Mouse (Mus musculus): ENCODE results near the gene 2210407C18Rik. TPM values are rescaled to one million over a fixed set of nuclear protein-coding genes. Genes with fewer than 3 reads are reported as not detected.

Gene 2210407C18Rik
- polyA plus RNA-seq, 1 experiment from 2014 or later: not detected

DNA sequence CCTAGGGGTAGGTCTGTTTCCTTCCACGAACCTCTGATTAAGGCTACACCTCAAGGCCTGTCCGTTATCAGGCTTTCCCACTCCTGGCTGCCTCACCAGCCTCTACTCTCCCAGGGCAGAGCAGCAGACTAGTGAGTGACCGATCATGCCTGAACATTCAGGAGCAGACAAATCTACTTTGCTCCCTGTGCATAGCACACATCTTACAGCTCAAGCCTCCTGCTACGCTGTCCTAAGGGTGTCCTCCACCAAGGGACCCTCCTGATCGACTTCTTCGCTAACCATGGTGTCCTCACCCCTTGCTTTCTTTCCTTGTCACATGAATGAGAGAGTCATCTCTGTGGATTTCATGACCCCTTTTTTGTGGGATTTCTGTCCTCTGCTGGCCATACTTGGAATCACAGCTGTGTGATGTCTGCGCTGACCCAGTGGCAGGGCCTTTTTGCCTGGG is 28.0 kb downstream of the 2210407C18Rik start:
- no peaks in the 10 kb centered on the region for H3K36me3 ChIP-seq (ENCODE audit: control insufficient read depth, insufficient read depth, low read length)
- ATAC-seq (no peak), DNase-seq (ENCODE audit: low spot score) (peak; percentile 28)
- no peak overlapping the region for H3K27ac ChIP-seq (ENCODE audit: low read depth, low read length)
- no peak overlapping the region for H3K9ac ChIP-seq (ENCODE audit: low read length)
- 68% methylated on average over 7 of the region's 7 CpGs for WGBS
- H3K9me3 ChIP-seq (replicated peaks; ENCODE audit: control insufficient read depth, low read length): no peaks in the 10 kb centered on the region
- 0 out of 2 replicates have a peak, but pooled peaks cover 2% of the 10 kb centered on the region for H3K4me1 ChIP-seq (ENCODE audit: control insufficient read depth, insufficient read depth, low read length)
- H3K4me3 ChIP-seq (ENCODE audit: low read depth, low read length): no peak overlapping the region
- no peak overlapping the region for H3K4me2 ChIP-seq (ENCODE audit: low read length)
- H3K27me3 ChIP-seq (replicated peaks; ENCODE audit: control insufficient read depth, insufficient read depth, low read length): no peaks in the 10 kb centered on the region

GRCm38 (mm10) chr11:58578636-58579035 is 37.2 kb downstream of the 2210407C18Rik start:
- ATAC-seq (peak; percentile 57; the same call in 1 of the 2 replicates), DNase-seq (ENCODE audit: low spot score) (peak; percentile 81)
- Histone ChIP-seq H3K4me3 (ENCODE audit: low read depth, low read length) (no peak overlapping the region), H3K27me3 (replicated peaks; ENCODE audit: control insufficient read depth, insufficient read depth, low read length) (no peaks in the 10 kb centered on the region), H3K9ac (ENCODE audit: low read length) (no peak overlapping the region), H3K27ac (ENCODE audit: low read depth, low read length) (no peak overlapping the region), H3K9me3 (replicated peaks; ENCODE audit: control insufficient read depth, low read length) (no peaks in the 10 kb centered on the region), H3K4me1 (ENCODE audit: control insufficient read depth, insufficient read depth, low read length) (no peaks in the 10 kb centered on the region), H3K4me2 (ENCODE audit: low read length) (no peak overlapping the region), H3K36me3 (ENCODE audit: control insufficient read depth, insufficient read depth, low read length) (no peaks in the 10 kb centered on the region)
- WGBS: 59% methylated on average over 8 of the region's 8 CpGs

DNA sequence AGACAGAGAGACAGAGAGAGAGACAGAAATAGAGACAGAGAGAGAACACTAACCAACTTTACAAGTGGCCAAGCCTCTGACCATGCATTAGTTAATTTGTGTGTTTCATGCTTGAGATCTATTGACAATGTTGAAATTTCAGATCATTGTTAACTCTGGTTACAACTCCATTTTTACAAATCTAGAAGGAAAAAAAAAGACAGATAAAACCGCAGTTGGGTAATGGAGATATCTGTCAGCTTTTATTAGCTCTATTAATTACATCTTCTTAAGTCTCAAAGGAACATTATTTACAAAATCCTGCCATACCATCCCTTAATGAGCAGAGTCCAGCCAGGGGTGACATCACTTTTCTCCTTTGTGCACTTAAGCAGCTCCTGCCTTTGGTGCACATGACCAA is 38.4 kb downstream of the 2210407C18Rik start, which contains the start of gene Olfr325:
Gene Olfr325, plus strand, starts transcription at position 301 of the 400 bp plus-strand sequence.
- H3K9ac ChIP-seq (ENCODE audit: low read length): no peak within 1 kb of the TSS
- DNase-seq (ENCODE audit: low spot score): no peak
- 55% methylated on average over 1 of the region's 1 CpGs for WGBS
- H3K4me2 ChIP-seq (ENCODE audit: low read length): no peak within 1 kb of the TSS
- no peaks in the 10 kb centered on the region for H3K27me3 ChIP-seq (replicated peaks; ENCODE audit: control insufficient read depth, insufficient read depth, low read length)
- no peaks in the 10 kb centered on the region for H3K9me3 ChIP-seq (replicated peaks; ENCODE audit: control insufficient read depth, low read length)
- ATAC-seq: no peak
- H3K4me3 ChIP-seq (ENCODE audit: low read depth, low read length): no peak within 1 kb of the TSS
- H3K4me1 ChIP-seq (ENCODE audit: control insufficient read depth, insufficient read depth, low read length): no peaks in the 10 kb centered on the region
- H3K36me3 ChIP-seq (ENCODE audit: control insufficient read depth, insufficient read depth, low read length): no peaks in the 10 kb centered on the region
- H3K27ac ChIP-seq (ENCODE audit: low read depth, low read length): no peak within 1 kb of the TSS

DNA sequence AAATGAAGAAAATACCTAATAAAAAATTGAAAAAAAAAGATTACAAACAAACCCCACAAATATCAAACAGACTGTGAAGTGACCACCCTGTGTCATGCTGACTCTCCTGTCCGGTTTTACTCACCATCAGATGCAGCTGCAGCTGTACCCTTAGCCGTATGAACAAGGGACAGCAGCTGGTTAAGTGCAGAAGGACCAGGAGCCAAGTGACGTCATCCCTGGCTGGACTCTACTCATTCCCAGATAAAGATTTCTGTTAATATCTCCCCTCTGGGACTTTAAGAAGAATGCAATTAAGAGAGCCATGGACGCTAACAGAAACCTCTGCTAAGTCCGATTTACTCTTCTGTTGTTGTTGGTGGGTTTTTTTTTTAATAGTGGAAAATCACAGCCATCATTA is 45.5 kb downstream of the 2210407C18Rik start, which contains the start of gene Olfr224:
Gene Olfr224, minus strand, starts transcription at position 149 of the 400 bp plus-strand sequence.
- 79% methylated on average over 5 of the region's 5 CpGs for WGBS
- DNase-seq (ENCODE audit: low spot score) (no peak), ATAC-seq (no peak)
- Histone ChIP-seq H3K9me3 (replicated peaks; ENCODE audit: control insufficient read depth, low read length) (no peaks in the 10 kb centered on the region), H3K36me3 (ENCODE audit: control insufficient read depth, insufficient read depth, low read length) (no peaks in the 10 kb centered on the region), H3K4me1 (ENCODE audit: control insufficient read depth, insufficient read depth, low read length) (no peaks in the 10 kb centered on the region), H3K27me3 (replicated peaks; ENCODE audit: control insufficient read depth, insufficient read depth, low read length) (no peaks in the 10 kb centered on the region), H3K4me3 (ENCODE audit: low read depth, low read length) (no peak within 1 kb of the TSS), H3K9ac (ENCODE audit: low read length) (no peak within 1 kb of the TSS), H3K27ac (ENCODE audit: low read depth, low read length) (no peak within 1 kb of the TSS), H3K4me2 (ENCODE audit: low read length) (no peak within 1 kb of the TSS)

Other genes with a start within 250 kb of the 2210407C18Rik start
- 0.22 TPM in 1 of 2 replicates, not detected in the other for gene Lypd8, start 237.0 kb downstream of the 2210407C18Rik start, polyA plus RNA-seq (2014; fragmentation: Nextera tagmentation; extraction: Ambion mirVana)
- gene 1810065E05Rik, start 195.0 kb downstream of the 2210407C18Rik start, polyA plus RNA-seq (2014; fragmentation: Nextera tagmentation; extraction: Ambion mirVana): not detected in 2 replicates
- not detected in 2 replicates for gene Gm12253, start 183.5 kb downstream of the 2210407C18Rik start, polyA plus RNA-seq (2014; fragmentation: Nextera tagmentation; extraction: Ambion mirVana)
- not detected in 2 replicates for gene Lypd9, start 163.2 kb downstream of the 2210407C18Rik start, polyA plus RNA-seq (2014; fragmentation: Nextera tagmentation; extraction: Ambion mirVana)
- gene Olfr30, start 153.8 kb downstream of the 2210407C18Rik start, polyA plus RNA-seq (2014; fragmentation: Nextera tagmentation; extraction: Ambion mirVana): not detected in 2 replicates
- gene Olfr332, start 123.5 kb downstream of the 2210407C18Rik start, polyA plus RNA-seq (2014; fragmentation: Nextera tagmentation; extraction: Ambion mirVana): not detected in 2 replicates
- gene Olfr331, start 113.5 kb downstream of the 2210407C18Rik start, polyA plus RNA-seq (2014; fragmentation: Nextera tagmentation; extraction: Ambion mirVana): not detected in 2 replicates
- not detected in 2 replicates for gene Olfr330, start 81.2 kb downstream of the 2210407C18Rik start, polyA plus RNA-seq (2014; fragmentation: Nextera tagmentation; extraction: Ambion mirVana)
- not detected in 2 replicates for gene Olfr329-ps, start 69.7 kb downstream of the 2210407C18Rik start, polyA plus RNA-seq (2014; fragmentation: Nextera tagmentation; extraction: Ambion mirVana)
- gene Olfr328, start 60.4 kb downstream of the 2210407C18Rik start, polyA plus RNA-seq (2014; fragmentation: Nextera tagmentation; extraction: Ambion mirVana): not detected in 2 replicates
- not detected in 2 replicates for gene Olfr224, start 45.5 kb downstream of the 2210407C18Rik start, polyA plus RNA-seq (2014; fragmentation: Nextera tagmentation; extraction: Ambion mirVana)
- not detected in 2 replicates for gene Olfr325, start 38.3 kb downstream of the 2210407C18Rik start, polyA plus RNA-seq (2014; fragmentation: Nextera tagmentation; extraction: Ambion mirVana)
- gene Olfr324, start 21.0 kb downstream of the 2210407C18Rik start, polyA plus RNA-seq (2014; fragmentation: Nextera tagmentation; extraction: Ambion mirVana): not detected in 2 replicates
- gene Olfr323, start 14.4 kb upstream of the 2210407C18Rik start, polyA plus RNA-seq (2014; fragmentation: Nextera tagmentation; extraction: Ambion mirVana): not detected in 2 replicates
- gene Trim58, start 24.4 kb upstream of the 2210407C18Rik start, polyA plus RNA-seq (2014; fragmentation: Nextera tagmentation; extraction: Ambion mirVana): not detected in 2 replicates
- gene Olfr322, start 42.7 kb upstream of the 2210407C18Rik start, polyA plus RNA-seq (2014; fragmentation: Nextera tagmentation; extraction: Ambion mirVana): not detected in 2 replicates
- gene Olfr320, start 65.0 kb upstream of the 2210407C18Rik start, polyA plus RNA-seq (2014; fragmentation: Nextera tagmentation; extraction: Ambion mirVana): not detected in 2 replicates
- gene Olfr319, start 83.1 kb upstream of the 2210407C18Rik start, polyA plus RNA-seq (2014; fragmentation: Nextera tagmentation; extraction: Ambion mirVana): 0.10 TPM in 1 of 2 replicates, not detected in the other
- not detected in 2 replicates for gene Olfr318, start 107.9 kb upstream of the 2210407C18Rik start, polyA plus RNA-seq (2014; fragmentation: Nextera tagmentation; extraction: Ambion mirVana)
- 0.10 TPM in 1 of 2 replicates, not detected in the other for gene Olfr317, start 123.1 kb upstream of the 2210407C18Rik start, polyA plus RNA-seq (2014; fragmentation: Nextera tagmentation; extraction: Ambion mirVana)
- gene Olfr316, start 136.7 kb upstream of the 2210407C18Rik start, polyA plus RNA-seq (2014; fragmentation: Nextera tagmentation; extraction: Ambion mirVana): not detected in 2 replicates
- gene Olfr315, start 157.1 kb upstream of the 2210407C18Rik start, polyA plus RNA-seq (2014; fragmentation: Nextera tagmentation; extraction: Ambion mirVana): not detected in 2 replicates
- not detected in 2 replicates for gene Olfr314, start 166.9 kb upstream of the 2210407C18Rik start, polyA plus RNA-seq (2014; fragmentation: Nextera tagmentation; extraction: Ambion mirVana)
- gene Fam183b, start 185.9 kb upstream of the 2210407C18Rik start, polyA plus RNA-seq (2014; fragmentation: Nextera tagmentation; extraction: Ambion mirVana): 8.2 and 8.4 TPM in 2 replicates
- gene Olfr313, start 198.9 kb upstream of the 2210407C18Rik start, polyA plus RNA-seq (2014; fragmentation: Nextera tagmentation; extraction: Ambion mirVana): not detected in 2 replicates
- gene Olfr312, start 213.2 kb upstream of the 2210407C18Rik start, polyA plus RNA-seq (2014; fragmentation: Nextera tagmentation; extraction: Ambion mirVana): not detected in 2 replicates
- gene Olfr311, start 223.2 kb upstream of the 2210407C18Rik start, polyA plus RNA-seq (2014; fragmentation: Nextera tagmentation; extraction: Ambion mirVana): not detected in 2 replicates
- gene Gm12258, start 231.1 kb upstream of the 2210407C18Rik start, polyA plus RNA-seq (2014; fragmentation: Nextera tagmentation; extraction: Ambion mirVana): 19.5 and 25.0 TPM in 2 replicates

Data from forebrain, embryonic 14.5 days (tissue).